Mouse (Mus musculus): ENCODE results near the gene Xlr3c. TPM values are rescaled to one million over a fixed set of nuclear protein-coding genes. Genes with fewer than 3 reads are reported as not detected.
"Not testable (repeated sequence)": the region's sequence is repeated elsewhere in the genome, so short reads cannot be mapped to it uniquely, and the experiment has no call there.

The Xlr3c gene
- polyA plus RNA-seq (2011; ENCODE audit: insufficient read length, low read depth, missing spikeins), result not detected in 2 replicates

- not testable (repeated sequence) for H3K4me3 ChIP-seq (ENCODE audit: insufficient read depth, low read length); H3K4me1 ChIP-seq (ENCODE audit: control insufficient read depth, insufficient read depth, low read length); H3K27ac ChIP-seq (ENCODE audit: insufficient read depth, low read length)
These were observed at the start of gene Xlr3c for GRCm38 (mm10) chrX:73265270-73265669. TSS of gene Xlr3c (minus strand) at chrX:73265390.

DNA sequence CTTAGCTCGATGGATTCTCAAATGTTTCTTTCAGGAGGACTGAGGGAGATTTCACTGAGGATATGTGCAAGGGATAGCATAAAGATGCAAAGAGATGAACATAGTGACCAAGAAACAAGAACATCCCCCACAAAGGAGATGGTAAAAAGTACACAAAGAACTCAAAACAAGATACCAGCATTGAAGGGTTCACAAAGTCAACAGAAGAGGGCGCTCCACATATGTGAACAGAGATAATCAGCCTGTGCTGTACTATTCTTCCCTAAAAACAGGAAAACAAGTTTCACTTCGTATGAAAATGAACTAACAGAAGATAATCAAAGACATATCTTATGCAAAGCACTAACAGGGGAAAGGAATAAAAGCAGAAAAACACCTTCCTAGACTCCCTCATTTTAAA is 47.3 kb upstream of the Xlr3c start:
- Histone ChIP-seq H3K4me1 (ENCODE audit: control insufficient read depth, insufficient read depth, low read length) (no peaks in the 10 kb centered on the region), H3K27ac (ENCODE audit: insufficient read depth, low read length) (no peak overlapping the region), H3K4me3 (ENCODE audit: insufficient read depth, low read length) (no peak overlapping the region)
- no peak for TF ChIP-seq CTCF (IDR thresholded peaks at IDR 0.05; ENCODE audit: borderline replicate concordance, insufficient read depth, low read length)
- TF ChIP-seq POLR2A (IDR thresholded peaks at IDR 0.05; ENCODE audit: low read depth, low read length), result no peak

DNA sequence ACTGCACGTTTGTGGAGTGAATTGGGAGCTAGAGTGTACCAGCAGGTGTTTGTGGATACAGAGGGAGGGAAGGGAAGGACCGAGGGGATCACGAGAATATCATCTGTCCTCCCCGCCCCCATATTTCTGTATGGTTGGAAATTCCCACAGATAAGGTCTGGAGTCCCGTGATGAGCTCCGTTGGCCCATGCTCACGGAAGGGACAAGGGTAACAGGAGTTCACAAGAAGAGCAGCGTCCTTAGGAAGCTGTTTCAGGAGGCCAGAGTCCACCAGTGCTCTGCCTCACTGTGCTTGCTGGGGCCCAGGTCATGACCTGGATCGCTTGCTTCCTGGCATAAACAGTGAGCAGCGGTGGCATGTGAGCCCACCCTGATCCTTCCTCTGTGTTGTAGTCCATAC is 30.6 kb upstream of the Xlr3c start:
- not testable (repeated sequence) for H3K4me1 ChIP-seq (ENCODE audit: control insufficient read depth, insufficient read depth, low read length); H3K4me3 ChIP-seq (ENCODE audit: insufficient read depth, low read length); H3K27ac ChIP-seq (ENCODE audit: insufficient read depth, low read length)

- H3K4me1 ChIP-seq (ENCODE audit: control insufficient read depth, insufficient read depth, low read length); H3K4me3 ChIP-seq (ENCODE audit: insufficient read depth, low read length); H3K27ac ChIP-seq (ENCODE audit: insufficient read depth, low read length): not testable (repeated sequence)
These were observed 27.7 kb upstream of the Xlr3c start, which contains the start of the genes Xlr5a and Xlr5c for GRCm38 (mm10) chrX:73292876-73293275. TSS of gene Xlr5a (minus strand) at chrX:73292976. TSS of gene Xlr5c (minus strand) at chrX:73292976.

- H3K27ac ChIP-seq (ENCODE audit: insufficient read depth, low read length); H3K4me1 ChIP-seq (ENCODE audit: control insufficient read depth, insufficient read depth, low read length); H3K4me3 ChIP-seq (ENCODE audit: insufficient read depth, low read length): not testable (repeated sequence)
These were observed 2.8 kb downstream of the Xlr3c start for GRCm38 (mm10) chrX:73262428-73262827.

- H3K27ac ChIP-seq (ENCODE audit: insufficient read depth, low read length); H3K4me3 ChIP-seq (ENCODE audit: insufficient read depth, low read length); H3K4me1 ChIP-seq (ENCODE audit: control insufficient read depth, insufficient read depth, low read length): not testable (repeated sequence)
These were observed 22.3 kb downstream of the Xlr3c start, which contains the start of gene Xlr4c for GRCm38 (mm10) chrX:73242821-73243325. TSS of gene Xlr4c (minus strand) at chrX:73243130.

DNA sequence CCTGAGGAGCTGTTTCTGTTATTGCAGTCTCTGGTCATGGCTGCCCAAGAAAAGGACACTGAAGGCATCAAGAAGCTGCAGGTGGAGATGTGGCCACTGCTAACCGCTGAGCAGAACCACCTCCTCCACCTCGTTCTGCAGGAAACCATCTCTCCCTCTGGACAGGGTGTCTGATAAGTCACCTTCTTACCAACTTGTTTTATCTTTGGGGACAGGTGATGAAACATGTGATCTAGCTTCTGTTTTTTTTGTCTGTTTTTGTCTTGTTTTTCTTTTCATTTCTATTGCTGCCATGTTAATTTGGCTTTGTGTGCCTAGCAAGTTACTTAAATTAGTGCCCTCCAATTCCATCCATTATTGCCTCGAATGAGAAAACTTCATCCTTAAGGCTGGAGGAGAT is 35.9 kb downstream of the Xlr3c start:
- TF ChIP-seq CTCF (IDR thresholded peaks at IDR 0.05; ENCODE audit: borderline replicate concordance, insufficient read depth, low read length) (no peak), POLR2A (IDR thresholded peaks at IDR 0.05; ENCODE audit: low read depth, low read length) (no peak)
- H3K4me3 ChIP-seq (ENCODE audit: insufficient read depth, low read length), result peak overlapping the region; percentile 72
- no peaks in the 10 kb centered on the region for H3K4me1 ChIP-seq (ENCODE audit: control insufficient read depth, insufficient read depth, low read length)
- no peak overlapping the region for H3K27ac ChIP-seq (ENCODE audit: insufficient read depth, low read length)

DNA sequence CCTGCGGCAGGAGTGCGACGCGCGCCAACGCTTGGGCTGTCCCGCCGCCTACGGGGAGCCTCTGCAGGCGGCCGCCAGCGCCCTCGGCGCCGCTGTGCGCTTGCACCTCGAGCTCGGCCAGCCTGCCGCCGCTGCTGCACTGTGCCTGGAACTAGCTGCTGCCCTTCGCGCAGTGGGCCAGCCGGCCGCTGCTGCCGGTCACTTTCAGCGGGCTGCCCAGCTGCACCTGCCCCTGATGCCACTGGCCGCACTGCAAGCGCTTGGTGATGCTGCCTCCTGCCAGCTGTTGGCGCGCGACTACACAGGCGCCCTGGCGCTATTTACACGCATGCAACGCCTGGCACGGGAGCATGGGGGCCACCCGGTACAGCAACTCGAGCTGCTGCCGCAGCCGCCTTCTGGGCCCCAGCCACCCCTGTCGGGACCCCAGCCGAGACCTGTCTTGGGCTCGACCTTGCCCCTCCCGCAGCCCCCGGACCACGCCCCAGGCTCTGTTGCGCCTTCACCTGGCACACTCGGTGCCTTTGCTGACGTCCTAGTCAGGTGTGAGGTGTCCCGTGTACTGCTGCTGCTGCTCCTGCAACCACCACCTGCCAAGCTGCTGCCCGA is 36.5 kb downstream of the Xlr3c start:
- H3K4me1 ChIP-seq (ENCODE audit: control insufficient read depth, insufficient read depth, low read length), result no peaks in the 10 kb centered on the region
- TF ChIP-seq CTCF (IDR thresholded peaks at IDR 0.05; ENCODE audit: borderline replicate concordance, insufficient read depth, low read length) (no peak), POLR2A (IDR thresholded peaks at IDR 0.05; ENCODE audit: low read depth, low read length) (no peak)
- peak overlapping the region; percentile 72 for H3K4me3 ChIP-seq (ENCODE audit: insufficient read depth, low read length)
- 0 out of 2 replicates have a peak overlapping the region, but pooled peaks have one; percentile 41 for H3K27ac ChIP-seq (ENCODE audit: insufficient read depth, low read length)

GRCm38 (mm10) chrX:73227914-73228605 is 37.1 kb downstream of the Xlr3c start, which contains the start of gene F8a:
TSS of gene F8a (plus strand) at chrX:73228291.
- no peak for TF ChIP-seq CTCF (IDR thresholded peaks at IDR 0.05; ENCODE audit: borderline replicate concordance, insufficient read depth, low read length)
- peak; percentile 76 for TF ChIP-seq POLR2A (IDR thresholded peaks at IDR 0.05; ENCODE audit: low read depth, low read length)
- Histone ChIP-seq H3K4me3 (ENCODE audit: insufficient read depth, low read length) (peak within 1 kb of the TSS; percentile 72), H3K4me1 (ENCODE audit: control insufficient read depth, insufficient read depth, low read length) (no peaks in the 10 kb centered on the region), H3K27ac (ENCODE audit: insufficient read depth, low read length) (peak within 1 kb of the TSS; percentile 41)

GRCm38 (mm10) chrX:73225365-73225764 is 39.8 kb downstream of the Xlr3c start:
- Histone ChIP-seq H3K4me3 (ENCODE audit: insufficient read depth, low read length) (no peak overlapping the region), H3K4me1 (ENCODE audit: control insufficient read depth, insufficient read depth, low read length) (no peaks in the 10 kb centered on the region), H3K27ac (ENCODE audit: insufficient read depth, low read length) (no peak overlapping the region)
- TF ChIP-seq POLR2A (IDR thresholded peaks at IDR 0.05; ENCODE audit: low read depth, low read length) (no peak), CTCF (IDR thresholded peaks at IDR 0.05; ENCODE audit: borderline replicate concordance, insufficient read depth, low read length) (no peak)

GRCm38 (mm10) chrX:73213819-73214564 is 51.2 kb downstream of the Xlr3c start, which contains the start of gene Xlr4b:
TSS of gene Xlr4b (plus strand) at chrX:73214333.
- not testable (repeated sequence) for H3K4me1 ChIP-seq (ENCODE audit: control insufficient read depth, insufficient read depth, low read length); H3K4me3 ChIP-seq (ENCODE audit: insufficient read depth, low read length); H3K27ac ChIP-seq (ENCODE audit: insufficient read depth, low read length)
